Mouse (Mus musculus) thymus, adult 2 months (tissue): ENCODE measurements at regions not wholly inside any gene's neighbourhood (a gene's known extent, or its start where the extent isn't known, plus 50 kb on each side); places are given as distances from the start of the nearest gene placed in this dataset.

Experiments
- CTCF ChIP-seq: fragments of 200-500 bp; IDR thresholded peaks from 2 replicates; pipeline ENCODE4 v1.5.1; 2012; ENCODE audit warnings: mild to moderate bottlenecking, control low read depth, low read length, moderate library complexity, borderline replicate concordance; ENCODE audit not compliant: control insufficient read depth, poor library complexity, insufficient read depth; ENCODE audit errors: extremely low read depth
- POLR2A ChIP-seq: fragments of 200-500 bp; IDR thresholded peaks from 2 replicates; pipeline ENCODE4 v1.6.1; 2012; ENCODE audit warnings: mild to moderate bottlenecking, low read length, control low read depth, moderate library complexity; ENCODE audit not compliant: control insufficient read depth, poor library complexity, insufficient read depth; ENCODE audit errors: extremely low read depth

DNA sequence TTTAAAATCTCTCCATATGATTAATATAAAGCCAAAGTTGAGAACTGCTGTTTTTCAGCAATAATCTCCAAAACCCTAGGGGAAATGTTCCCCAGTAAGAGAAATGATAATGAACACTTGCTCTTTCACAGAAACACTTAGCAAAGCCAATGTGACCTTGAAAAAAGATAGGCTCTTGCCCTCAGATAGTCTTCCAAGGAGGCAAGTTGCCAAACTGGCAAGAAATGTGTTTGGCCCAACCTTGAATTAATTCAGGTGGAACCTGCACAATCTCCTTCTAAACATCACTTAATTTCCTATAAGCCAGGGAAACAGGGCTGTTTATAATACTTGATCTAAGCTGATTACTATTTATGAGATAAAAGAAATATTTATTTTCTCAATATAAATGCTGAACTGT, 244.0 kb upstream of the Gnaz start:
- TF ChIP-seq POLR2A (no peak), CTCF (no peak)
